Mouse (Mus musculus): Measurements from ENCODE around the gene Pmf1. TPM values are rescaled to one million over a fixed set of nuclear protein-coding genes. Genes with fewer than 3 reads are reported as not detected.
A peak's percentile ranks its signal among the peaks of the same experiment; 100 is the strongest.

Pmf1 gene
- total RNA-seq, 2 experiments from 2014 or later: 10.9 to 11.6 TPM

GRCm38 (mm10) chr3:88361096-88361495 lies 49.0 kb downstream of the Pmf1 start:
- no peak for DNase-seq (ENCODE audit: low spot score in 2 of 2)

GRCm38 (mm10) chr3:88359989-88360388 lies 50.1 kb downstream of the Pmf1 start:
- DNase-seq (ENCODE audit: low spot score in 2 of 2): no peak

GRCm38 (mm10) chr3:88359584-88359983 lies 50.5 kb downstream of the Pmf1 start:
- DNase-seq (ENCODE audit: low spot score in 2 of 2): no peak

- DNase-seq (ENCODE audit: low spot score in 2 of 2): peak in 1 of 2 experiments; percentile 44
Measured at GRCm38 (mm10) chr3:88354396-88355165, 55.5 kb downstream of the Pmf1 start.

- no peak for DNase-seq (ENCODE audit: low spot score in 2 of 2)
Measured at GRCm38 (mm10) chr3:88352907-88353306, 57.2 kb downstream of the Pmf1 start.

GRCm38 (mm10) chr3:88350732-88351131 lies 59.4 kb downstream of the Pmf1 start:
- DNase-seq (ENCODE audit: low spot score in 2 of 2): no peak

Small RNAs within 50 kb of the gene (microRNA-seq; reads per million reads assigned to microRNA genes)
- 0.78 to 1.3 reads per million in 2 experiments for gene Mir7011

Other genes with a start within 250 kb of the Pmf1 start
- gene Rhbg, start 155.6 kb downstream of the Pmf1 start, total RNA-seq (2021): under 1 TPM in 1 of 2 experiments, not detected in 1; 0.25 TPM
- gene Gm38392, start 123.1 kb downstream of the Pmf1 start, total RNA-seq (2021): under 1 TPM; 0.78 to 0.83 TPM
- 1 to 10 TPM; 1.8 to 7.0 TPM for gene Tsacc, start 113.3 kb downstream of the Pmf1 start, total RNA-seq (2021)
- 100 to 1,000 TPM; 198 to 208 TPM for gene Cct3, start 113.2 kb downstream of the Pmf1 start, total RNA-seq (2021)
- gene Glmp, start 85.3 kb downstream of the Pmf1 start, total RNA-seq (2021): 10 to 100 TPM; 62.1 to 73.0 TPM
- gene Tmem79, start 74.2 kb downstream of the Pmf1 start, total RNA-seq (2021): under 1 TPM; 0.71 to 0.87 TPM
- gene Smg5, start 74.1 kb downstream of the Pmf1 start, total RNA-seq (2021): 10 to 100 TPM; 71.6 to 72.7 TPM
- gene Paqr6, start 45.7 kb downstream of the Pmf1 start, total RNA-seq (2021): 1 to 10 TPM; 6.8 to 8.4 TPM
- under 1 TPM; 0.55 to 0.83 TPM for gene Bglap3, start 37.6 kb downstream of the Pmf1 start, total RNA-seq (2021)
- not detected for gene Bglap2, start 31.6 kb downstream of the Pmf1 start, total RNA-seq (2021)
- gene Bglap, start 25.9 kb downstream of the Pmf1 start, total RNA-seq (2021): 1 to 10 TPM in 1 of 2 experiments, not detected in 1; 2.7 TPM
- 10 to 100 TPM; 54.1 to 58.1 TPM for gene Slc25a44, start 14.8 kb upstream of the Pmf1 start, total RNA-seq (2021)
- 10 to 100 TPM; 39.6 to 42.8 TPM for gene Sema4a, start 50.9 kb upstream of the Pmf1 start, total RNA-seq (2021)
- gene Lmna, start 99.6 kb upstream of the Pmf1 start, total RNA-seq (2021): 10 to 100 TPM; 46.2 to 50.5 TPM
- 10 to 100 TPM; 17.0 to 18.5 TPM for gene Mex3a, start 122.1 kb upstream of the Pmf1 start, total RNA-seq (2021)
- not detected for gene Rab25, start 138.0 kb upstream of the Pmf1 start, total RNA-seq (2021)
- 100 to 1,000 TPM; 117 to 126 TPM for gene Lamtor2, start 142.7 kb upstream of the Pmf1 start, total RNA-seq (2021)
- gene Ubqln4, start 143.4 kb upstream of the Pmf1 start, total RNA-seq (2021): 10 to 100 TPM; 79.9 to 81.8 TPM
- gene Ssr2, start 165.5 kb upstream of the Pmf1 start, total RNA-seq (2021): 100 to 1,000 TPM; 123 to 129 TPM
- 100 to 1,000 TPM; 212 to 255 TPM for gene Arhgef2, start 195.6 kb upstream of the Pmf1 start, total RNA-seq (2021)
- not detected for gene Rxfp4, start 242.8 kb upstream of the Pmf1 start, total RNA-seq (2021)

Measured in layer of hippocampus, postnatal 10 days (tissue).